Mouse (Mus musculus) adrenal gland (tissue): ENCODE results near the gene Reps1.

Experiments
- intact Hi-C: fragments of 180-260 bp; cut with DNase I; formaldehyde crosslinking; loops from one replicate; pipeline ENCODE4 v1.15.1; 2025

The Reps1 gene

GRCm38 (mm10) chr10:18061533-18061932, 5.9 kb downstream of the Reps1 start:
- intact Hi-C loops: no loop called here

GRCm38 (mm10) chr10:18064606-18065228, 9.1 kb downstream of the Reps1 start:
- intact Hi-C loops: loop anchor here (5.0 kb wide), 1 partner anchor 38 kb away; no protein-coding TSS in a partner anchor

- intact Hi-C loops: loop anchor here (5.0 kb wide), 1 partner anchor 36 kb away; no protein-coding TSS in a partner anchor
Measured at GRCm38 (mm10) chr10:18066031-18066439, 10.4 kb downstream of the Reps1 start.

GRCm38 (mm10) chr10:18067761-18068446, 12.2 kb downstream of the Reps1 start:
- intact Hi-C loops: loop anchor here (5.0 kb wide), 1 partner anchor 34 kb away; no protein-coding TSS in a partner anchor

GRCm38 (mm10) chr10:18068880-18069279, 13.2 kb downstream of the Reps1 start:
- intact Hi-C loops: loop anchor here (5.0 kb wide), 1 partner anchor 33 kb away; no protein-coding TSS in a partner anchor

- intact Hi-C loops: loop anchor here (5.0 kb wide), 1 partner anchor 33 kb away; no protein-coding TSS in a partner anchor
Measured at GRCm38 (mm10) chr10:18069576-18069975, 13.9 kb downstream of the Reps1 start.

GRCm38 (mm10) chr10:18070144-18070543, 14.5 kb downstream of the Reps1 start:
- intact Hi-C loops: no loop called here

- intact Hi-C loops: no loop called here
Measured at GRCm38 (mm10) chr10:18070616-18071015, 15.0 kb downstream of the Reps1 start.

- intact Hi-C loops: no loop called here
Measured at GRCm38 (mm10) chr10:18072871-18073270, 17.2 kb downstream of the Reps1 start.

GRCm38 (mm10) chr10:18074383-18075075, 18.9 kb downstream of the Reps1 start:
- intact Hi-C loops: no loop called here

- intact Hi-C loops: no loop called here
Measured at GRCm38 (mm10) chr10:18075845-18076244, 20.2 kb downstream of the Reps1 start.

- intact Hi-C loops: no loop called here
Measured at GRCm38 (mm10) chr10:18081536-18081935, 25.9 kb downstream of the Reps1 start.

- intact Hi-C loops: no loop called here
Measured at GRCm38 (mm10) chr10:18082772-18083171, 27.1 kb downstream of the Reps1 start.

- intact Hi-C loops: no loop called here
Measured at GRCm38 (mm10) chr10:18090691-18091090, 35.0 kb downstream of the Reps1 start.

GRCm38 (mm10) chr10:18102166-18102565, 46.5 kb downstream of the Reps1 start:
- intact Hi-C loops: loop anchor here (5.0 kb wide), 1 partner anchor 35 kb away; no protein-coding TSS in a partner anchor

GRCm38 (mm10) chr10:18107471-18107870, 51.8 kb downstream of the Reps1 start:
- intact Hi-C loops: no loop called here

- intact Hi-C loops: no loop called here
Measured at GRCm38 (mm10) chr10:18110940-18111339, 55.3 kb downstream of the Reps1 start.

- intact Hi-C loops: no loop called here
Measured at GRCm38 (mm10) chr10:18113473-18114093, 57.9 kb downstream of the Reps1 start.

- intact Hi-C loops: no loop called here
Measured at GRCm38 (mm10) chr10:18118336-18118735, 62.7 kb downstream of the Reps1 start.

- intact Hi-C loops: no loop called here
Measured at GRCm38 (mm10) chr10:18130276-18130675, 74.6 kb downstream of the Reps1 start.
